Mouse (Mus musculus) E14TG2a.4 (cell line): ENCODE results near the gene Vmn1r122.
"Not testable (repeated sequence)": the region's sequence is repeated elsewhere in the genome, so short reads cannot be mapped to it uniquely, and the experiment has no call there.

Experiments used
- H3K27me3 ChIP-seq: 2 replicates; pipeline ENCODE4 v1.6.1; 2014; ENCODE audit warnings: low read length, control low read depth; ENCODE audit not compliant: insufficient read depth
- H3K36me3 ChIP-seq: 2 replicates; pipeline ENCODE4 v1.6.1; 2014; ENCODE audit warnings: low read length, control low read depth; ENCODE audit not compliant: insufficient read depth
- H3K4me1 ChIP-seq: replicated peaks from 2 replicates; pipeline ENCODE4 v1.6.1; 2014; ENCODE audit warnings: low read depth, low read length, control low read depth
- H3K4me3 ChIP-seq: replicated peaks from 2 replicates; pipeline ENCODE4 v1.5.1; 2014; ENCODE audit warnings: mild to moderate bottlenecking, low read length
- H3K9me3 ChIP-seq: 2 replicates; pipeline ENCODE4 v1.6.1; 2014; ENCODE audit warnings: low read length, control low read depth

Gene Vmn1r122

DNA sequence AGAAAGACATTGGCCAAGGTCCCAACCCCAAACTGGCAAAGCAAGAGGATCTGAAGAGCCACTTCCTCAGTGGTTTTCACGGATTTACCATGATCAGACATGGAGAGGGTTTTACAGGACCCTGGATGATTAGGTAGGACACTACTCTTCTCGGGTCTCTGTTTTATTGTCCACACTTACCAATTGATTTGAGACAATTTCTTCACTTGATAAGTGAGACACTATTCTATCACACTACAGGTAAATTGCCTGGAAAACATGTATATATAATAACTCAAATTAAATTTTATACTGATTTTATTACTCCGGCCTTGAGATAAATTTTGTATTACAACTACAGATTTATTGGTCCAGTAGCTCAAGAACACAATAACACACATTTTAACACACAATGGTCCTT lies at the start of gene Vmn1r122:
TSS of gene Vmn1r122 (minus strand) at position 101 of the 400 bp plus-strand sequence.
- not testable (repeated sequence) for H3K27me3 ChIP-seq

DNA sequence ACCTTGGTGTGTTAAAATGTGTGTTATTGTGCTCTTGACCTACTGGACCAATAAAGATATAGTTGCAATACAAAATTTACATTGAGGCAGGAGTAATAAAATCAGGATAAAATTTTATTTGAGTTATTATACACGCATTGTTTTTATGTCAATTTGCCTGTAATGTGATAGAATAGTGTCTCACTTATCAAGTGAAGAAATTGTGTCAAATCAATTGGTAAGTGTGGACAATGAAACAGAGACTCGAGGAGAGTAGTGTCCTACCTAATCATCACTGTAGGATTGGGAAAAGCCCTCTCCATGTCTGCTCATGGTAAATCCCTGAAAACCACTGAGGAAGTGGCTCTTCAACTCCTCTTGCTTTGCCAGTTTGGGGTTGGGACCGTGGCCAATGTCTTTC lies 28.0 kb upstream of the Vmn1r122 start, which contains the start of gene Vmn1r123:
TSS of gene Vmn1r123 (plus strand) at position 301 of the 400 bp plus-strand sequence.
- not testable (repeated sequence) for H3K4me3 ChIP-seq

More for the DNA sequence above, at the start of gene Vmn1r122:
- not testable (repeated sequence) for H3K4me1 ChIP-seq, H3K4me3 ChIP-seq, H3K36me3 ChIP-seq, H3K9me3 ChIP-seq

DNA sequence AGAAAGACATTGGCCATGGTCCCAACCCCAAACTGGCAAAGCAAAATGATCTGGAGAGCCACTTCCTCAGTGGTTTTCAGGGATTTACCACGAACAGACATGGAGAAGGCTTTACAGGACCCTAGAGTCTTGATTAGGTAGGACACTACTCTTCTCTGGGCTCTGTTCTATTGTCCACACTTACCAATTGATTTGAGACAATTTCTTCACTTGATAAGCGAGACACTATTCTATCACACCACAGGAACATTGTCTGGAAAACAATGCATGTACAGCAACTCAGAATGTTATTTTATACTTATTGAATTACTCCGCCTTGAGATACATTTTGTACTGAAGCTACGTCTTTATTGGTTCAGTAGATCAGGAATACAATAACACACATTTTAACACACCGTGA lies 35.5 kb downstream of the Vmn1r122 start, which contains the start of gene Vmn1r121:
TSS of gene Vmn1r121 (minus strand) at position 101 of the 400 bp plus-strand sequence.
- not testable (repeated sequence) for H3K36me3 ChIP-seq, H3K4me1 ChIP-seq, H3K27me3 ChIP-seq, H3K9me3 ChIP-seq, H3K4me3 ChIP-seq

More for the DNA sequence above, 28.0 kb upstream of the Vmn1r122 start, which contains the start of gene Vmn1r123:
- H3K9me3 ChIP-seq, H3K27me3 ChIP-seq, H3K36me3 ChIP-seq, H3K4me1 ChIP-seq: not testable (repeated sequence)
